Mouse (Mus musculus): ENCODE measurements around the gene Shb. TPM values are rescaled to one million over a fixed set of nuclear protein-coding genes. Genes with fewer than 3 reads are reported as not detected.

Gene Shb
- polyA plus RNA-seq, 2 experiments: 5.0 to 8.8 TPM

DNA sequence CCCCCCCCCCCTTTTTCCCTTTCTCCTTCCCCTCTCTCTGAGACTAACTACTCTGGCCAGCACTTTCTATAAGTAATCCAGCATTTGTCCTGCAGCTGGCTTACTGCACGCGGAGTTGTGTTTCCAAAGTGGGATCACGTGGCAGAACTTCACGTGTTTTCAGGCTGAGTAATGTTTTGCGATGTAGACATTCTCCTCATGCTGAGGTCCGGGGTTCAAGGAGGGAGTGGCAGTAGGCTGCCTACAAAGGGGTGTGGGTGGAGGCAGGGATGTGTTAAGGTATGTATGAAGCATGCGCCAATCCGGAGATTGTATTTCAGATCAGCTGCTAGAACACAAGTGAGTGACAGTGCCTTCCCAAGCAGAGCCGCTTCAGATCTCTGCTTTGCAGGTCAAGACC is 72.9 kb downstream of the Shb start:
- DNase-seq (ENCODE audit: low read depth in 3 of 3, low spot score in 3 of 3) (no peak), ATAC-seq (ENCODE audit: insufficient read depth) (no peak)
- no peak overlapping the region for H3K4me2 ChIP-seq (ENCODE audit: low read depth)

DNA sequence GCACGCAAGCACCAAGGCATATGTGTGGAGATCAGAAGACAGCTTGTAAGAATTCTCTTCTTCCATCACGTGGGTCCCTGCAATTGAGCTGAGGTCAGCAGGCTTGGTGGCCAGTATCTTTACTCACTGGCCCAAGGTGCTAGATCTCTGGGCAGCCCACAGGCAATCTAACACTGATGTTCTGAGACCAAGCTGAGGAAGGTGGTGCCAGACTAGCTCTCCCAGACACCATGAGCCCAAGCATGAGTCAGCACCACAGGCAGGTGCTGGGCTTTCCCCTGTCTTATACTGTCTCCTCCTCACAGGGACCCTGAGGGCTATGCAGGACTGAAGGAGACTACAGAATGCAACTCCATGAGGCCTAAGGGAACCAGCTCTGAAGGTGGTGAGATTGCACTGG is 74.7 kb downstream of the Shb start:
- Histone ChIP-seq H3K27me3 (ENCODE audit: control insufficient read depth, insufficient read depth, low read length) (no peaks in the 10 kb centered on the region), H3K4me2 (ENCODE audit: low read depth) (no peak overlapping the region), H3K9ac (replicated peaks) (no peak overlapping the region), H3K27ac (no peak overlapping the region), H3K4me3 (ENCODE audit: insufficient read depth in 1 of 2, low read depth in 2 of 2, low read length in 2 of 2) (no peak overlapping the region), H3K4me1 (replicated peaks; ENCODE audit: control insufficient read depth in 2 of 2, insufficient read depth in 2 of 2, low read length in 1 of 2) (peaks cover 10 to 17% of the 10 kb centered on the region in 2 experiments), H3K9me3 (ENCODE audit: control insufficient read depth, low read length) (no peaks in the 10 kb centered on the region), H3K36me3 (replicated peaks; ENCODE audit: control insufficient read depth, insufficient read depth, low read depth) (peaks cover 3% of the 10 kb centered on the region; the same call in 1 of the 2 replicates)
- no peak for TF ChIP-seq CTCF (IDR thresholded peaks at IDR 0.05; ENCODE audit: low read depth)
- no peak for TF ChIP-seq EP300 (IDR thresholded peaks at IDR 0.05; ENCODE audit: low read depth)
- no peak for ATAC-seq (ENCODE audit: insufficient read depth)
- 75% methylated on average over 2 of the region's 2 CpGs for WGBS (ENCODE audit: insufficient replicate concordance)
- no peak for DNase-seq (ENCODE audit: low read depth in 3 of 3, low spot score in 3 of 3)

More for the DNA sequence above, 72.9 kb downstream of the Shb start:
- TF ChIP-seq CTCF (IDR thresholded peaks at IDR 0.05; ENCODE audit: low read depth): no peak
- TF ChIP-seq EP300 (IDR thresholded peaks at IDR 0.05; ENCODE audit: low read depth): no peak
- Histone ChIP-seq H3K9me3 (ENCODE audit: control insufficient read depth, low read length) (no peaks in the 10 kb centered on the region), H3K36me3 (replicated peaks; ENCODE audit: control insufficient read depth, insufficient read depth, low read depth) (peaks cover 3% of the 10 kb centered on the region; the same call in 1 of the 2 replicates), H3K4me3 (ENCODE audit: insufficient read depth in 1 of 2, low read depth in 2 of 2, low read length in 2 of 2) (no peak overlapping the region), H3K4me1 (replicated peaks; ENCODE audit: control insufficient read depth in 2 of 2, insufficient read depth in 2 of 2, low read length in 1 of 2) (peaks cover 21% of the 10 kb centered on the region in 2 experiments), H3K27ac (no peak overlapping the region), H3K27me3 (ENCODE audit: control insufficient read depth, insufficient read depth, low read length) (no peaks in the 10 kb centered on the region), H3K9ac (replicated peaks) (no peak overlapping the region)
- 83% methylated on average over 9 of the region's 9 CpGs for WGBS (ENCODE audit: insufficient replicate concordance)

GRCm38 (mm10) chr4:45455001-45455400 is 77.3 kb downstream of the Shb start:
- Histone ChIP-seq H3K27ac (no peak overlapping the region), H3K27me3 (ENCODE audit: control insufficient read depth, insufficient read depth, low read length) (no peaks in the 10 kb centered on the region), H3K36me3 (replicated peaks; ENCODE audit: control insufficient read depth, insufficient read depth, low read depth) (peaks cover 3% of the 10 kb centered on the region; the same call in 1 of the 2 replicates), H3K4me1 (replicated peaks; ENCODE audit: control insufficient read depth in 2 of 2, insufficient read depth in 2 of 2, low read length in 1 of 2) (peaks cover 0 to 16% of the 10 kb centered on the region in 2 experiments), H3K9me3 (ENCODE audit: control insufficient read depth, low read length) (no peaks in the 10 kb centered on the region), H3K4me2 (ENCODE audit: low read depth) (no peak overlapping the region), H3K9ac (replicated peaks) (no peak overlapping the region), H3K4me3 (ENCODE audit: insufficient read depth in 1 of 2, low read depth in 2 of 2, low read length in 2 of 2) (no peak overlapping the region)
- 72% methylated on average over 4 of the region's 4 CpGs for WGBS (ENCODE audit: insufficient replicate concordance)
- DNase-seq (ENCODE audit: low read depth in 3 of 3, low spot score in 3 of 3) (no peak), ATAC-seq (ENCODE audit: insufficient read depth) (no peak)
- TF ChIP-seq CTCF (IDR thresholded peaks at IDR 0.05; ENCODE audit: low read depth) (no peak), EP300 (IDR thresholded peaks at IDR 0.05; ENCODE audit: low read depth) (no peak)

DNA sequence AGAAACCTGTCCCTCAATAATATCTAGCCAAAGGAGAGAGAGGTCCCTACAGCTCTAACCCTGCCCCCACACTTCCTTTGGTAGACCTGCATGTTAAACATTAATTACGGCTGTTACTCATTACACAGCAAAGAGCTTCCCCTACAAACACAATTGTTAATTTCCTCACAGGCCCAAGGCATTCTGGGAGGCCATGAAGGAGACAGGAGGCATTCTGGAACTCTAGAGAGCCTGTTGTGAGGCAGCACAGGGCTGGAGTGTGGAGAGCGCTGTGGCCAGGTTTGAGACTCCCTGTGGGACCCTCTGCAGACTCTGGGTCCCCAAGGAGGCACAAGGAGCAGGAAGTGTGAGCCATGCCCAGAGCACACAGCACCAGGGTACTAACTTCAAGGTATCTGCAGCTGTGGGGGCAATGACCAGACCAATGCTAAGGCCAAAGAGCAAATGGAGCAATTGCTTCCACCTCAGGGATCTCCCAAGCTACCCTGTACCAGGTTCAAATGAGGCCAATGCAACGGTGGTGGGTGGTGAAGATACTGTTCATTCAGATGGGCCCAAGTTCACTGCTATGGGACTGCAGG is 78.9 kb downstream of the Shb start:
- peak overlapping the region; percentile 11; the same call in 1 of the 2 replicates for H3K4me2 ChIP-seq (ENCODE audit: low read depth)
- H3K36me3 ChIP-seq (replicated peaks; ENCODE audit: control insufficient read depth, insufficient read depth, low read depth): peaks cover 3% of the 10 kb centered on the region; the same call in 1 of the 2 replicates
- H3K9ac ChIP-seq (replicated peaks): no peak overlapping the region
- no peaks in the 10 kb centered on the region for H3K27me3 ChIP-seq (ENCODE audit: control insufficient read depth, insufficient read depth, low read length)
- ATAC-seq (ENCODE audit: insufficient read depth) (peak; percentile 62), DNase-seq (ENCODE audit: low read depth in 3 of 3, low spot score in 3 of 3) (peak; percentile 20 to 26 (median 20))
- TF ChIP-seq EP300 (IDR thresholded peaks at IDR 0.05; ENCODE audit: low read depth) (no peak), CTCF (IDR thresholded peaks at IDR 0.05; ENCODE audit: low read depth) (no peak)
- H3K27ac ChIP-seq: peak overlapping the region; percentile 35; the same call in 1 of the 2 replicates
- H3K4me3 ChIP-seq (ENCODE audit: insufficient read depth in 1 of 2, low read depth in 2 of 2, low read length in 2 of 2): no peak overlapping the region
- WGBS (ENCODE audit: insufficient replicate concordance): 72% methylated on average over 3 of the region's 3 CpGs
- peaks cover 0 to 16% of the 10 kb centered on the region in 2 experiments for H3K4me1 ChIP-seq (replicated peaks; ENCODE audit: control insufficient read depth in 2 of 2, insufficient read depth in 2 of 2, low read length in 1 of 2)
- H3K9me3 ChIP-seq (ENCODE audit: control insufficient read depth, low read length): no peaks in the 10 kb centered on the region

- DNase-seq (ENCODE audit: low read depth in 3 of 3, low spot score in 3 of 3) (no peak), ATAC-seq (ENCODE audit: insufficient read depth) (peak; percentile 59)
- TF ChIP-seq CTCF (IDR thresholded peaks at IDR 0.05; ENCODE audit: low read depth) (no peak), EP300 (IDR thresholded peaks at IDR 0.05; ENCODE audit: low read depth) (no peak)
- no peak overlapping the region for H3K4me3 ChIP-seq (ENCODE audit: insufficient read depth in 1 of 2, low read depth in 2 of 2, low read length in 2 of 2)
- H3K4me2 ChIP-seq (ENCODE audit: low read depth): no peak overlapping the region; the same call in 1 of the 2 replicates
- no peak overlapping the region for H3K9ac ChIP-seq (replicated peaks)
- H3K27me3 ChIP-seq (ENCODE audit: control insufficient read depth, insufficient read depth, low read length): no peaks in the 10 kb centered on the region
- H3K4me1 ChIP-seq (replicated peaks; ENCODE audit: control insufficient read depth in 2 of 2, insufficient read depth in 2 of 2, low read length in 1 of 2): peaks cover 0 to 16% of the 10 kb centered on the region in 2 experiments
- 60% methylated on average over 7 of the region's 7 CpGs for WGBS (ENCODE audit: insufficient replicate concordance)
- H3K9me3 ChIP-seq (ENCODE audit: control insufficient read depth, low read length): no peaks in the 10 kb centered on the region
- peak overlapping the region; percentile 41 for H3K27ac ChIP-seq
- H3K36me3 ChIP-seq (replicated peaks; ENCODE audit: control insufficient read depth, insufficient read depth, low read depth): no peaks in the 10 kb centered on the region; the same call in 1 of the 2 replicates
These were observed 79.6 kb downstream of the Shb start for GRCm38 (mm10) chr4:45452569-45453111.
